Mouse (Mus musculus) frontal cortex, postnatal 36 days (tissue): Measurements from ENCODE around the gene Hadh.

Experiments used
- DNase-seq, 2 experiments: peaks; one replicate each; pipeline ENCODE4 v3.0.0; 2022; ENCODE audit warnings: low spot score in 2 of 2

The Hadh gene

DNA sequence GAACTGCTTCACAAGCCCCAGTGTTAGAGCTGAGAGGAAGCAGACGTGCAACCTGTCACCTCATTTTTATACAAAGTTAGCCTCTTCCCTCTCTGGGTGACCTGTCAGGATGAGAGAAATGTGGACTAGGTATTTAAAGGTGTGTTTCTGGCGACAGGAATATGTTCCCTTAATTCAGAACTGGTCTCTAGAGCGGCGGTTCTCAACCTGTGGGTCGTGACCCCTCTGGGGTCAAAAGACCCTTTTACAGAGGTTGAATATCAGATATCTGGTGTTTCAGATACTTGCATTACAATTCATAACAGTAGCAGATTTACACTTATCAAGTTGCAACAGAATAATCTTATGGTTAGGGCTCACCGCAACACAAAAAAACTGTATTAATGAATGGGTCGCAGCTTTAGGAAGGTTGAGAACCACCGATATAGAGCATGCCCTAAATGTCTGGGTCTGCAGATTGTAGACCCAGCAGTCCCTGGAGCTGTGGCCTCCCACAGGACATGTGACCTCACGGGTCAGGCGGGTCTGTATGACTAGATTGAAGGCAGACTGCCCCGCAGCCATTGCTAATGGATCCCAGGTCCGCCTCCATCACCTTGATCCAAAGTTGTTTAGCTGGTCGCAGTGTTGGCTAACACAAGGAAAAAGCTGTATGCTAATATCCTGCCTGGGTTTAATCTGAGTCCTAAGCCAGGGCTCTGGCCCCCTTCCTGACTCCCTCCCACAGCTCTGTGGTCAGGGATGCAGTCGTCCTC, 53.1 kb downstream of the Hadh start:
- DNase-seq = no peak

DNA sequence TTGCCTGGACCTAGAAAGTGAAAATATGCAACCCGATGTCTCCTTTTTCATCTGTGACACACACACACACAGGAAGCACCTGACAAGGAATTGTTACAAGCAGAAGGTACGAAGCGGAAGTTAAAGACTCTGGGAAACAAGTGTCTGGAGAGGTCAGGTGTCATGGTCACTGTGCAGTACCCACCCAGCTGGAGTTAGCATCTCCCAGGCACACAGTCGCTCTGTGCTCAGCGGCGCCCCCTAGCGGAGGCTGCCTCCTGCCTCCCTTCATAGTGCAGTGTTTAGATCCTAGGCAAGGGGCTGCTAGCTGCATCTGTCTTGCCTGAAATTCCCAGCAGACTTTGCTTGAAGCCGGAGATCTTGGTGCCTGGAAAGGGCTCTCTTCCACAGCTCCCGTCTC, 57.1 kb downstream of the Hadh start:
- peak; percentile 9 to 29 for DNase-seq

DNA sequence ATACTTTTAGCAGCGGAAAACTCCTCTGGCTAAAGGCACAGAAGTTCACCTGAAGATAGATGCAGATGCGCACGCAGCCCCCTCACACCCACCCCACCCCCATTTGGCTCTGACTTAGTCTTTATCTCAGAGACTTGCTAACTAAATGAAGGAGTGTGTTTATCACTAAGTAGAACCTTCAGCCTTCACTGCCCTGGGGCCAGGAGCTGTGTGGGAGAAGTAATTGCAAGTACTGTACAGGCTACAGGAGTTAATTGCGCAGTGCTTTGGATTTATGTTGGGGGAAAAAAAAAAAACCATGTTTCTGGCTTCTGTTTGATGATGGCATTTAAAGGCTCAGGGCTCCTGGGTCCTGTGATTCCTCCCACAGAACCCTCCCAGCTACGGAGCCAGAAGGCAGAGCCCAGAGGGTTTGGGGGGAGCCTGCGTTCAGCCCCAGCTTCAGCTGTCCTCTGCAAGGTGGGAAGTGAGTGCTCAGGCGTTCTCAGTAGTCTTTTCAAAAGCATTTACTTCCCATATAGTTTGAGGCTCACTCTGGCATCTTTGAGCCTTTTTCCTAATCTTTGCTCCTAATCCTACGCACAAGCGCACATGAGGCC, 57.7 kb downstream of the Hadh start:
- DNase-seq = no peak

DNA sequence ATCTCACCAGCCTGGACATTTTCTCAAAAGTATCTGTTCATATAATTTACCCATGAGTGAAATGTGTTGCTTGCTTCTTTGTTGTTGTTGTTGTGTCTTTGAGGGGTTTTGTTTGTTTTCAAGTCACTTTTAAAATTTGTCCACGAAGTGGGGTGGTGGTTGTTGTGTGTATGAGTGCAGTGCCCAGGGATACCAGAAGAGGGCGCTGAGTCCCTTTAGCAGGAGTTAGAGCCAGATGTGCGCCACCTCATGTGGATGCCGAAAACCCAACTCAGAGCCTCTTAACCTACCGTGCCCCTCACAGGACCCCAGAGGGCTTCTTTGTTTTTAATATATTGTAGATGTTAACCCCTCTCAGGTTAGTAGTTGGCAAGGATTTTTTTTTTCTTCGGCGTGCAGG, 59.7 kb downstream of the Hadh start:
- no peak for DNase-seq

DNA sequence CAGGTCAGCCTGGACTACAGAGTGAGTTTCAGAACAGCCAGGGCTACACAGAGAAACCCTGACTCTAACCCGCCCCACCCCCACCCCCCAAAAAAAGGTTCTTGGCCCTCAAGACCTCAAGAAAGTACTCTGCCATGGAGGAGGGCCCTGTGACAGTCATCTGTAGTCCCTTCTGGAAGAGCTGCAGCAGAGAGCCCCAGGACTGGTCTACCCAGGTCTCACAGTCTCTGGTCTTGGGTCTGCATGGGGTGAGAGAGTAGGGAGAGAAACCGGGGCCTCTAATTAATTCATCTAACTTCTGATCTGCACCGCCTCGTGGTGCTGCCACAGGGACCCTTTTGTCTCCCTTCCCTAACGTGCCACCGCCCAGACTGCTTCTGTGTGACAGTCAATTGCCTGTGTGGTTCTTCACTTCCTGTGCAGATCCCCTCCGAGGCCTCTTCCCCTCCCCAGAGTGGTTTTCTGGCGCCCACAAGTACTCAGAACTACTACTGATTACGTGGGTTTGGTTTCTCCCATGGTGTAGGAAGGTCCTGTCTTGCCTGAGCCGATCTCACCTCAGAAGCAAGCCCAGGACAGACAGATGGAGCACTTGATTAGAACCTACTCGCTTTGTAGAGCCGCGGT, 63.5 kb downstream of the Hadh start:
- DNase-seq = no peak

DNA sequence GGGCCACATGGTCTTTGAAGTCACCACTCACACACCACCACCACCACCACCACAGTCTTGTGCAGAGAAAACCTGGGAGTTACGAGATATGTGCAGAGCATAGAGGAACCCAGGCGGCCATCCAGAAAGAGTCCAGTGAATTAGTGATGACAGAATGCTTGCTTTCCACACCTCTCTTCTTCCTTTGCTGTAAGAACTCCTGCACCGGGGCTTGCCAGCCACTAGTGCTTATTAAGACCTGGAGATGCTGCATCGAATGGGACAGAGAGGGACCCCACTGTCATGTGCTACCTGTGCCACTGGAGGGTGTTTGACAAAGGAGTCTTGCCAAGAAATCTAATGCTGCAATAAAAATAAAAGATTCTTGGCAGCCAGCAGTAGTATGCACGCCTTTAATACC, 64.1 kb downstream of the Hadh start:
- no peak for DNase-seq

DNA sequence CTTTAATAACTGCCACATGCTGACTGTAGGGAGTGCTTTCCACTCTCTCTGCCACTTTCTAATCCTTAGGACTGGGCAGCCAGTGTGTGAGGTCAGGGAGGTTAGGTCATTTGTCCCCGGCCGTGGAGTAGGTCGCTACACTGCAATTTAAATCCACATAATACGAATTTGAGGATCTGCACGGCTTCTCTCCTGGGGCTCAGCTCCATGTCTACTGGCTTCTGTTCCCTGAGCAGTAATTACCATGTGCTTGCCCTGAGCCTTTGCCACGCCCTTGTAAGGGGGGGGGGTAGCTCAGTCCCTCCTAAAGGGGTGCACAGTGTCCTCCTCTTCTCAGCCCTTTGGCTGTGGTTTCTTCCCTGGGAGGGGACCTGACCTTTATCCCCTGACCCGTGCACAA, 69.6 kb downstream of the Hadh start:
- no peak for DNase-seq

DNA sequence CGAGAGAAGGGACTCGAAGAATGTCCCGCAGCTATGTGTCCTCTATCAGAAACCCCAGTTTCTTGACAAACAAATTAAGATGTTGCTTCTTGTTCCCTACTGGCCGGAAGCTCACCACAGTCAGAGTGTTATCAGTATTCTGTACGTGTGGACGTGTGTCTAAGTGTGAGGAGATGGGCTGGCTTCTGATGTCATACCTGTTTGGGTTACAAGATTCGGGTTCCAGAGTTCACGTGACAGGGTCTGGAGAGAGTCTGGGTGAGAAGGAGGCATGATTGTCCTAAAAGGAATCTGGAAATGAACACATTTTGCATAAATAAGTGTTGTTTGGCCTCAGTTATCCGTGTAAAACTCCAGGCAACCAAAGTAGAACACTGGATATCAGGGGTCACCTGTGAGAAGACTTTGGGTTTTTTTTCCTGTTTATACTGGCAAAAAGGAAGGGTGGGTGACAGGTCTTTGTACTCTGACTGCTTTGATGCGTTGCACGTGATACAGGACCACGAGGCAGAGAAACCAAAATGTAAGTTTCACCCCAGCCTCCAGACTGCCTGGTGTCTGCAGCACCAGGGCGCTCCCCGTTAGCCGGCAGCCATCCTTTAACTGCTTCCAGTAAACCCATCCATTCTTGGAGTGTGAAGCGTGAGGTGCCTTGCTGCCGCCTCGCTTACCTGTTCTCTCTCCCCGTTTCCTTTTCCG, 72.2 kb downstream of the Hadh start:
- no peak for DNase-seq

DNA sequence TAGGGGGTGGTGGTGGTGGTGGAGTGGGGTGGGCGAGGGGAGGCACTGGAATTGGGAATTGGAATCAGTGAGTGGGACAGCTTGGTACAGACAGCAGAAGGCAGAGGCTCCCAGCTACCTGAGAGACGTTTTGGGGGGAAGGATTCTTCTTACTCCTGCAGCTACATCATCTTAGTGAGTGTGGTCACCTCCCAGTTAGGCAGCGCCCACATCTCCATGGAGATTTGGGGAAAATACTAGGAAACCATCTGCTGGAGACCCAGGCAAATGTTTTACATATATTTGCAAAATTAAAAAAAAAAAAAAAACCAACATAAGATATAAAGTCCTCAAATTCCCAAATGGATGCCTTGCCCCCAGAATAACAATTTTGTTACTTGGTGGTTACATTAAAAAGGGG, 72.9 kb downstream of the Hadh start:
- DNase-seq = no peak

DNA sequence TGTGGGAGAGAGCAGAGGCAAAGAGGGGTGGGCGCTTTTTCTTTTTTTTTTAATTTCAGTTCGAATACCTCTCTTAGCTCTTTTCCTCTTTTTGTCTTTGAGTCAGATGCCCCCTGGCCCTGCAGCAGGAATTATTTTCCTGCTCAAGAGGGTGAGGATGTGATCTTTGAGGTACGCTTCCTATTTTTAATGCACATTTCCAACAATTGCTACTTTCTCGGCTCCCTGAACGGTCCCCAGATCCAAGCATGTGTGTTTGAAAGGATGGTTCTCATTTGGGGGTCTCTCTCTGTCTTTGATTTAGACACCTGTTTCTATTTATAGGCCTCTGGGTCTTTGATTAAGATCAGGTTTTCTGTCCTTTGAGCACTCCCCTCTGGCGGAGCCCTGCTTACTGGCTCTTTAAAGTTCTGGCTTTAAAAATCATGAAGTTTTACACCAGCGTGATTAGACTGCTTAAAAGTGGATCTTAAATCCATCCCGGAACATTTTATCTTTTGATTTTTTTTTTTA, 75.3 kb downstream of the Hadh start:
- no peak for DNase-seq

DNA sequence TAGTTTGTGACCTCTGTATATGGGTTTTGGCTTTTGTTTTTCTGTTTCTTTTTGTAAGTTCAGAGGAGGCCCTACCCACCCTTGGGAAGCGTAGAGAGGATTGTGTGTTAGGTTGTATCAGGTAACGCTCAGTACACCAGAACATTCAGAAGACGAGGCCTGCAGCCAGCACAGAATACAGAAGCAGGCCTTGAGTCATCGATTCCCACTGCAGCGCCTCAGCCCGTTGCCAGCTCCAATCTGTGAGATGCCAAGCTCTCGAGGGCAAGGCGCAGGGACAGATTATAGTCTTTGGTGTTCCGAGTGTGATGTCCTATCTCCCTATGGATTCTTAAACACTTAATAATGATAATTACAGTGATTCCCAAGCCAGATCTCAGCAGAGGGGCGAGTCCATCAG, 75.9 kb downstream of the Hadh start:
- DNase-seq = no peak

DNA sequence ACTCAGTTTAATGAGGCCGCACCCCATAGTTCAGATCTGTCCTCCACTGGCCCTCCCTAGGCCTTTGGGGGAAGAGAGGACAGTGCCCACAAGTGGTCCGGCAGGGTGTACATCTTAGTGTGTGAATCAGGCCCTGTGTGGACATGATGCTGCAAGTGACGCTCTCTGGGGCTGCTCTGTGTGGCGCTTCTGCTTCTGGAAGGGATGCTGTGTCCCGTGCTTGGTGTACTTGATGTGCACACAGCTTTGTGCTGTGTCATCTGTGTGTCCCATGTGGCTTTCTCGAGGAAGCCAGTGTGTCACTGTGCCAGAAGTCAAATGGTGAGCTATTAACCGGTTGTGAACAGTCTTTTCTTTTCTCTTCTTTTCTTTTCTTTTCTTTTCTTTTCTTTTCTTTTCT, 80.4 kb downstream of the Hadh start:
- DNase-seq = no peak

DNA sequence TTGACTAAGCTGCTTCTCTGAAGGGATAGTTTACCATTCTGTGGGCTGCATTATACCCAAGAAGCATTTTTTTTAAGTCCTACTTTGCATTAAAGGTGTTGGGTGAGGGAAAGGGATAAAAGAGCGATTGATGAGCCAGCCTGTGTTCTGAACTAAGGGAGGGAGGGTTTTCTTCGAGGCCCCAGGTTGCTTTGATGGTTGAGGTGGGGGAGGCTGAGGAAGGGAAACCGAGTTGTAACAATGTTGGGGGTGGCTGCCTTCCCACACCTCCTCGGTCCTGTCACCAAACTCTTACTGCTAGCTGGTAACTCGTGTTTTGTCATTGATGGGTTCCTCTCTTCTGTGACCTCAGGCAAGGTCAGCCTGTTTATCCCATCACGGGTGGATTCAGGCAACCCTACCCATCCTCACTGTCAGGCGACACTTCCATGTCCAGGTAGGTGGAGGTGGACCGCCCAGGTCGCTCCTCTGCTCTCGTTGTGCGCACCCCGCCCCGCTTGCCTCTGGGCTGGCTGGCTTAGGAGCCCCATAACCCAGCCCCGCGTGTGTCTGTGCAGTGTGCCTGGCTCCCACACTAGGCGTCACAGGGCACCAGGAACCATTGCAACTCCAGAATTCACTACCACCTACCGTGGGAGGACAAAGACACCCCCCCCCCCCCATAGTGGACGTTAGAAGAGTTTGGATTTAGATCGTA, 81.1 kb downstream of the Hadh start:
- DNase-seq = no peak

DNA sequence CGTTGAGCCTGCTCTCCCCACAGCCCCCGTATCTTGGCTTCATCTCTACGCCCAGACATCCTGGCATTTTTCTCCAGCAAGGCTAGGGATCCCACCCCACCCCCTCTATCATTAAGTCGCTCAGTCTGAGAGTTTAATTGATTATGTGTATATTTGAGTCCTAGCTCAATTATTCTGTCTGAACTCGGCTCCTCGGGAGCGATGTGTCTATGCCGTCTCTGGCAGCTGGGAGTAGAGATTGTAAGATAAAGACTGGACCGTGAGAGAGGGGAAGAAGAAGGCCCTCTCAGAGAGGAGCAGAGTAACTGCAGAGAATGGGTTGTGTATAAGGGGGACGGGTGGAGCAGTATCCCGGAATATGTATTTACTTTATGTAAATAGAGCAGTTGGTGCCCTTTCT, 81.7 kb downstream of the Hadh start:
- no peak for DNase-seq

DNA sequence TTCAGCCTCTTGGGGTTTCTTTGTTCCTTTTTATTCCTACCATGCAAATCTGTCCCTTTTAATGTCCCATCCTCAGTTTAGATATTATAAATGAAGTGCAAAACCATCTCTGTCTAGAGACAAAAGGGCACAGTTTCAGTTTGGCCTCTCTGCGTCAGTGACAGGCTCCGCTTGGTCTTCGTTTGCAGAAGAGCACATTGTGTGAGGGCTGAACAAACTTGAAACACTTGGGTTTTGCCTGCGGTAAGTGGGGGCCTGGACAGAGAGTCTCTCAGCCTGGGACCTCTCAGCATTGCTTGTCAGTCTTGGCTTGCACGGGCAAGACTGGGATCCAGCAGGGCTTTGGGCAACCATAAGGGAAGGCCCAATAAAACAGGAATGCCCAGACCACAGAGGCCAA, 85.7 kb downstream of the Hadh start:
- DNase-seq = no peak
